Mouse (Mus musculus) embryo, embryonic 9.5 days (tissue): ENCODE measurements around the gene Fbln7.

Experiments used
- DNase-seq: peaks from one replicate; pipeline ENCODE4 v3.0.0-alpha.2; 2017; ENCODE audit errors: extremely low spot score

Gene Fbln7

DNA sequence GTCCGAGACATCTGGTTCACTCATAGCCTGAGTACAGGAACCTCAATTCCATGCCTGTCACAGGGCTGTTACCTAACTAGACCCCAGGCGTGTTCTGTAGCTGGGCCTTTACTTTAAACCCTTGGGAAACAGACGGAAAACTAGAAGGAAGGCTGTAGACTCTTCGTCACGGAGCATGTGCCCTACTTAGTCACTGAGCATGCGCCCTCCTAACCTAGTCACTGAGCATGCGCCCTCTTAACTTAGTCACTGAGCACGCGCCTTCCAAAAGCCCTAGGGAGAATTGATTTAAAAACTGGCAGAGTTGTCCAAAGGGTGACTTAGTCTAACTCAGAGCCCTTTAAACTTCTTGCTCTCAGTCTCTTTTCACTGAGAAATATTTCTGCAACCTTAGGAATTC, at the start of gene Fbln7:
Gene Fbln7 (plus strand): TSS at position 346 of the 400 bp plus-strand sequence.
- no peak for DNase-seq

DNA sequence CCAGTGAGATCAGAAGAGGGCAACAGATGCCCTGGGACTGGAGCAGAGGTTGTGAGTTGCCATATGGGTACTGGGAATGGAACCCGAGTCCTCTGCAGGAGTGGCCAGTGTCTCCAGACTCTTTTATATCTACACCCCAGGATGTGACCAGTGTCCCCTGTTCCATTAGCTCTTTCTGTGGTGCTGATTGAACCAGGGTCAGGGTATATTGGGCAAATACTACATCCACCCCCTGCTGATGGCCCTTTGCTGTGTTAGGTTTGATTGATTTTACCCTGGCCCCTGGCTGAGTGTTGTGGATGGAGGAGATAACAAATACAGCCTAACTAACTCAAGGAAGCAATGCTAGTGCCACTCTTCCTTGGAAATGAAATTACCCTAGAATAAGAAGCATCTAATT, 46.5 kb upstream of the Fbln7 start:
- DNase-seq: no peak

DNA sequence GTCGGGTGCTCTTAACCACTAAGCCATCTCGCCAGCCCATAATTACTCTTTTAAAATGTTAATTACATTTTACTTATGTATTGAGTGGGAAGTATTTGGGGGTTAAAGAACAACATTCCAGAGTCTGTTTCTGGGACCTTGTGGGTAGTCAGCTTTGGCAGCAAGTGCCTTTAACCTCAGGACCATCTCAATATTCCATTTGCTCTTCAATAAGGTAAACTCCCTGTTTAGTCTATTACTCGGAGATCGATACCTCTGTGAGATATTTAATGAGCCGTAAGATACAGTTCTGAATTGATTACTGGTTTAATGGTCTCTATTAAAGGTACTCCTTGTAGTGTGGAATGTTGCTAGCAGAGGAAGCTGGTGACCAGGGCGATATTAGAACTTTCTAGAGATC, 45.9 kb upstream of the Fbln7 start:
- no peak for DNase-seq

DNA sequence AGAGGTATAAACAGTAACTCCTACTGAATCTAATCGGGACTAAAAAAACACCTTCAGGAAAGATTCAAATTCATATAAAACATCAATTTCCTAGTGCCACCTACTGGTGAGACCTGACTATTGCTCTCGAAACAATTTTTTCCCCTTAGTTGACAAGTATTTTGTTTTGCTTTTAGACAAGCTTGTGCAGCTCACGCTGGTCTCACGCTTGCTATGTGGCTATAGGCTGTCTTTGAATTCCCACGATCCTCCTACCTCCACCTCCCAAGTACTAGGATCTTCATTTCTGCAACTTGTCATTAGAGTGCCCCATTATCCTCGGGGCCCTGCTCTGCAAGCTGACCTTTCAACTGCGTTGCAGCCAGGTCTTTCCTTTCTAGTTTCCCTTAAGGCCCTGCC, 45.4 kb upstream of the Fbln7 start:
- no peak for DNase-seq

DNA sequence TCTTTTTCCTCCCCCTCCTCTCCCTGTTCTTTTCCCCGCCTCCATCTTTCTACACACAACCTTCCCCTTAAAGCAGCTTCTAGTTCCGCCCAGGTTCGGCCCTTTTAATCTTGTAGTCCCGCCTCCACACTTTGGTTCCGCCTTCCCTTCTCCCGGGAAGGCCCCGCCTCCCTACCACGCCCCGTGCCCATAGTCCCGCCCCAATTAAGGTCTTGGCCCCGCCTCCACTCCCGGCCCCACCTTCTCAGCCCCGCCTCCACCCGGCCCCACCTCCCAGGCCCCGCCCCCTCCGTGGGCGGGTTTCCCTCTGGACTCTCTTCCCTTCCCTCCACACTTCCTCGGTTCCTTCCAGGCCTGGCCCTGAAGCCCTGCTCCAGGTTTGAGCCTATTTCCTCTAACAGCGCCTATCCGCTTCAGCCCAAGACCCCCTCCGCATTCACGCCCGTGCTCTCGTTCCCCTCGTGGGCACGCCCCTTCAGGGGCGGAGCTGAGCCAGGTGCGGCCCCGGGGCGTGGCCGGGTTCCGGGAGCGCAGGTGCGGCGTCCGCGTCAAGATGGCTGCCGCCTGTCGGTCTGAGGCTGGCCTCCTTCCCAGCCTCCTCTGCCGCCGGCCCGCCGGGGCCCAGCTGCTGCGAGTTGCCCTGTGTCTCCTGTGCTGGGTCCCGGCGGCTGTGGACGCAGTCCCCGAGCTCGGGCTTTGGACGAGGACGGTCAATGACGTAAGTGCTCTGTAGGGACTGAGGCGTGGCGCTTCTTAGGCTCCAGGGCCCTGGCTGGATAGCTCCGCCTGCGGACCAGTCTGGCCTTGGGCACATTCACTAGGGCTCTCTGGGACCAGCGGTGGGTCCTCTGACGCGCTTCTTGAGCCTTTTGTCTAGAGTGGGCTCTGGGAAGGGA, 44.7 kb upstream of the Fbln7 start, which contains the start of gene Tmem87b:
Gene Tmem87b (plus strand): TSS at position 333 of the 896 bp plus-strand sequence.
- peak; percentile 99 for DNase-seq

DNA sequence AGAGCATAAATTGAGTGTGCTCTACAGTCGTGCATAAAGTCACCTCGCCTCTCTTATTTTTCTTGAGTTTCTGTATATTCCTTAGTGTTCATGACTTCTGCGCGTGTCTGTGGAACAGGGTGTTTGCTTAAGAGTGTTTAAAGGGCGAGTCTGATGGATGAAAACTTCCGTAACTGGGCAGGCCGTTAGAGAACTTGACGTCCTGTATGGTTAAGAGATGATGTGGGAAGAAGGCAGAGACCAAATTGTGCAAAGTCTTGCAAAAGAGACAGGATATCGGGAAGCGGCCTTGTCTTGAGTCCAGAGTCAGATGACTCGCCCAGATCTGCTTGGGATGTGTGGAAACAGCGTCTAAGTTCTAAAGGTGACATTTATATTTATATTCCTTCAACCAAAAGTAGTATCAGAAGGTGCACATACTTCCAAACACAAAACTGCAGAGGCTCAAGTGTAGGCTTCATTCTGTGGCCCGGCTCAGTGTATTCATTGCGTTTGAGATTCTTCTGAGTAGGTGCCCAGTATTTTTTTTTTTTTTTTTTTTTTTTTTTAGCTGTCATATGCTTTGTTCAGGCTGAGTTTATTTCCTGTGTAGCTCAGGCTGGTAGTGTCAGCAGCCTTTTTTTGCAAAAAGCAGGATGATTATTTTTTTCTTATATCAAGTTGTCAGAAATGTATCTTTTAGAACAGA, 43.7 kb upstream of the Fbln7 start:
- no peak for DNase-seq

DNA sequence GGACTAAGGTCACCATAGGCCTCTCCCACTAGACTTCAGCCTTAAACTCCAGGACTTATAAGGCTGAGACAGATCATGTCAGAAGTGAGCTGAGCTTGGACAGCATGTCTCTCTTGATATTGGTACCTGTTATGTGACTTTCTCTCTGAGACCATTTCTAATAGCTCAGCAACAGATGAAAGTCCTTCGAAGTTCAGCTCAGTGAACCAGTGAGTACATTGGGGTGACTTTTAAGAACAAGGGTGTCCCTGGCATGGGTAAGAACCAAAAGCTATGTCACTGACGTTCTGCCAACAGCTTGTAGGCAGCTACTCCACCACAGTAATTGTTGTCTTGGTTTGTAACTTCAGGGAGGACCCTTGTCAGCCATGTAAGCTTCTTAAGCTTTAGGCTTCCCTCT, 42.1 kb upstream of the Fbln7 start:
- no peak for DNase-seq

DNA sequence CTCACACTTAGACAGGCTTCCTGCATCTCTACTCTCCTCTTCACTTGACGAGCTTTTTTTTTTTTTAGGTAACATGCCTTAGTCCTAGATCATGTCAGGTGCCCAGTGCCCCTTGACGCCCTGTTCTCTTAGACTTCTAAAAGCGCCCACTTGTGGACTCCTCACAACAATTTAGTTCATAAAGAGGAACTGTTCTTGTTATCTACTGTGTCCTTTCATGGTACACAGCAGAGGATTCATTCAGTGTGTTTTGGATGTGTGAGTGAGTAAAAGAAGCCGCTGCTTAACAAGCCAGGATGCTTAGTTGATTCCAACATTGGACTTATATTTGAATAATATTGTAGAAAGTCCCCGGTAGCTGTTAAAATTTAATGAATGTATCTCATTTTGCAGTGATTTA, 38.9 kb upstream of the Fbln7 start:
- DNase-seq: no peak

DNA sequence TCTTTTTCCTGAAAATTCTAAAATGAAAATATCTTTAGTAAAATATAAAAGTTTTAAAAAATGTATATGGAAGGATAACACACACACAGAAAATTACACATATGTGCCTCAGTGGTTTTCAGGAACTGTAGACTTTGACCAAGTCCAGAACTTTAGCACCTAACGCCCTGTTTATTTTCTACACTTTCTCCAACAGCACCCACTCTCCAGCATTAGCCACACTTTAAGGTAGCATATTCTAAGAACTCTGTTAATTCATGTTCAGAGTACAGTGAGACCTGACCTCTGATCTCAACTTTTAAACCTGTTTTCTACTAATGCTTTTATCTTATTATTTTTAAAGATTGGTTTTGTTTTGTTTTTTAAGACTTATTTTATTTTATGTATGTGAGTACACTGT, 35.0 kb upstream of the Fbln7 start:
- no peak for DNase-seq

DNA sequence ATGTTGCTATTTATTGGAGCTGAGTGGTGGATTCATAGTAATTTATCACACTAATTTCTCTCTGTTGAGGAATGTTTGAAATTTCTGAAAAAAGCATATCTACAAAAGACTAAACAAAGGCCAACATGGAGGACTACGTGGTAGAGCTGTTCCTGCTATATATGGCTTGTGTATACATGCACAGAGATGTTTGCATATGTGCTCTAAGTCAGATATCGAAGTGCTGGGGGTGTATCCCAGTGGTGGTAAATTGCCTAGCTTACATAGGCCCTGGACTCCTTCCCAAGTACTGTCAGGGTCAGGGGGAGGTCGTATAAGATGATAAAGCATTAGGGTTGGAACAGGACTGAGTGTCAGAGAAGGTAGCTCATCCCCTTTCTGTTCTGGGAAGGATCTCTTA, 30.2 kb upstream of the Fbln7 start:
- DNase-seq: no peak

DNA sequence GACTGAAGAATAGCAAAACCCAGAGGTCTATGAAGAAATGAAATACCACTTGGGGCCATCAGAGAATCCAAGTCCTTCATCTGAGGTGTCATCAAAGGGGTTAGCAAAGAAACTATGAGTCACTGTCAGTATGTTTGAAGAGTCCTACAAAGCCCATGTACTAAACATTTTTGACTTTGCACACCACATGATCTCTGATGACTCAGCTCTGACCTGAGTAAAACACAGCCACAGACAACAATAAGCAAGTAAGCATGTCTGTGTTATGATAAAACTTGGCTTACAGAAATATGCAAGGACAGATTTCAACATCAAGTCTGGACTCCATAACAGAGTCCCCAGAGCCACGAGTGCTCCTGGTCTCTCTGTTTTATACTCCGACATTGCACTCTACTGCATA, 29.7 kb upstream of the Fbln7 start:
- DNase-seq: no peak

DNA sequence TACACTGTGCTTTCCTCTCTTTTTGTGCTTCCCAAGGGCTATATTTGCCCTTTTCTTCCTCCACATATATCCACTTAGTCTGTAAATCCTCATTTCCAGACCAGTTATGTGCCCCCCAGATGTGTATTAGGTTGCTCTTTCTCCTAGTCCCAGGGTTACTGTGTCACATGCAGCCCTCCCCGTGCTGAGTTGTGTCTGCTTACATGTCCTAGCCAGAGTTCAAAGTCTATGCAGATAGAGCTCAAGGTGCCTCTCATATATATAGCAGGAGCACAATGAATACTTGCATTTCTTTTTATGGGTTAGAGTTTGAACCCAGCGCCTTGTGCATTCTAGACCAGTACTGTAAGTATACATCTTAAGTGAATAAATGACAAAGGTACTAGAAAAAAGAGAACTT, 29.3 kb upstream of the Fbln7 start:
- no peak for DNase-seq

DNA sequence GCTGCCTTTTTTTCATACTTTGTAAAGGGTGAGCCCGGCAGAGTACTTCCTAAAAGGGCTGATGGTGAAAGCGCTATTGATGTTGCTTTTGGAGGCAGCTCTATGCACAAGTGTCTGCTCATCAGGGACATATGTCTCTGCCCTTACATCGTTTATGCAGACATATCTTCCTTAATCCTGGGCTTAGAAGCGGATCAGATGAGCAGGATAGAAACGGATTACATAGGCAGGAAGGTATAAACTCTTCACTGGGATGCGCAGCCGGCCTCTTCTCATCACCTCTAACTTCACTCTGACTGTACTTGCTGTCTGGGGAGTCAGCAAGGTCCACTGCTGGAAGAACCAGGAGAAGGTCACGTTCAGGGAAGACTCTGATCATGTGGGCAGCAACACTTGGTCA, 25.2 kb upstream of the Fbln7 start:
- no peak for DNase-seq

DNA sequence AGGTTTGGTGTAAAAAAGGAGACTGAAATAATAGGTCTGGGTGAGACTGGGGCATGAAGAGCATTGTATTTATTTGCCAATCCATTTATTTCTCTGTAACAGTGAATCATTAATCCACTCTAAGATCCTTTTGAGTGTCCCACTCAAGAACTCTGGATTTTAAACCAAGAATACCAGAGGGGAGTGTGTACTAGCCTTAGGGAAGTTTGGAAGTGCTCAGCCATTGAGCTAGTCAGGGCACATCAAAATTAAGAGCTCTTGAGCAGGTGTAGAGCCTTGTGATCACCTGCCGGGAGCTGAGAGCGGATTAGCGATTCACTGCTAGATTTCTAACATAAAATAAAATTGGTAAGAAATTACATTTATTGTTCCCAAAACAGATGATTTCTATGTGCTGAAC, 24.2 kb upstream of the Fbln7 start:
- no peak for DNase-seq

DNA sequence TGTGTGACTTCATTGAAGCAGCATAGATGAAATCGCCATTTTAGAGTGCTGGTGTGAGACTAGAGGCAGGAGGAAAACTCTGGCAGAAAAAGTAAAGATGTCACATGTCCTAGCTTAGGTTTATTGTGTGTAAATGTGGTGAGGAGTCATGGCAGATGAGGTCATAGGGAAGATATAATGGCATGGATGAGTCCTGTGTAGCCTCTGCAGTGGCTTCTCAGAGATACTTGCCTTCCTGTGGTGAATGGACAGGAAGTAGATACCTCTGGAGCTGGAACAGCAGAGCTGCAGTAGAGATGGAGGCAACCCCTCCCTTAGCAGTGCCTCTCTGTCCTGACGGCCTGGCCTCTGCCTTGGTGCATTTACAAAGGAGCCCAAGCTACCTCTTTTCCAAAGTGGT, 23.3 kb upstream of the Fbln7 start:
- DNase-seq: no peak

DNA sequence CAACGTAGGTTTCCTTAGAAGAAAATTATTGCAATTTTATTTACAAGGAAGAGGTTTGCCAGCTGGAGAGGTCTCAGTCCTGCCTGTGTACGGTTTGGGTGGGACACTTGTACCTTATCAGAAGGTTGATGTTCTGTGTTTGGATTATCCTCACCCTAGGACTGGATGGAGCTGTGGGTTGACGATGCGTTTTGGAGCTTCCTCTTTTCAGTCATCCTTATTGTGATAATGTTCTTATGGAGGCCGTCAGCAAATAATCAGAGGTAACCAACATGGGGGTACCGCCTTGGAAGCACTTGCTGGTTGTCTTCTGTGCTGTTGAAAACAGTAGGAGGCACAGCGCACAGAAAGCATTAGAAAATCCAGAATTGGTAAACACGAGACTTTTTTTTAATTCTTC, 20.3 kb upstream of the Fbln7 start:
- DNase-seq: no peak

DNA sequence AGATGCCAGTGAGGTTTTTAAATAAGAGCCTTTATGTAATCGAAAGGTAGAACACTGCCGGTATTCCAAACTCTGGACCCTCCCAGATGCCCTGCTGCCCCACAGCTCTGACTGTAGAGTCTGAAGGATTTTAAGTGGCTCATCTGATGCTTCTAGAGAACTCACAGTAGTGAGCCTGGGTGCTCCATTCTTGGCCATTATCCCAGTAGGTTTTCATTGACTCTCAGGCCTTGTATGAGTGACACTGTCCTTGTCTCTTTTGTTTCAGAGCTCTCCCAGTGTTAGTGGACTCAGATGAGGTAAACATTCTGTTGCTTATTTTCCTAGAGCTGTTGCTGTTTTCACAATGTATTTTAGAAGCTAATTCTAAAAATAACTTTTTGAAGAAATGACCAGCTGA, 12.7 kb upstream of the Fbln7 start:
- no peak for DNase-seq

DNA sequence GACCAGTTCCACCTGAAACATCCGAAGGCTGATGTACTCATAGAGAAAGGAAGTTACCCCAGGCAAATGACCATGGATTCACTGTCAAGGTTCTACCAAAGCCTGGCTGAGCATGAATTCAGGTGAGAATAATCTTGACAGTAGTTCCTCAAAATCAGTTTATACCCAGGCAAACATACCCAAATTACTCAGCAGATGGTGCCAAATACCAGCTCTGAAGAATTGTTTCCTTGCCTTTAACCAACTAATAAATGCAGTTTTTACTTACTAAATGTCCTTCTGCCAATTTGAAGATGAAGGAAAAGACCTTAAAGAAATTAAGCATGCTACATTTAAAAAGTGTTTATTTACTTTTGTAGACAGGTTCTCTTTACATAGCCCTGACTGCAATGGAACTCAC, 6.1 kb upstream of the Fbln7 start:
- no peak for DNase-seq

DNA sequence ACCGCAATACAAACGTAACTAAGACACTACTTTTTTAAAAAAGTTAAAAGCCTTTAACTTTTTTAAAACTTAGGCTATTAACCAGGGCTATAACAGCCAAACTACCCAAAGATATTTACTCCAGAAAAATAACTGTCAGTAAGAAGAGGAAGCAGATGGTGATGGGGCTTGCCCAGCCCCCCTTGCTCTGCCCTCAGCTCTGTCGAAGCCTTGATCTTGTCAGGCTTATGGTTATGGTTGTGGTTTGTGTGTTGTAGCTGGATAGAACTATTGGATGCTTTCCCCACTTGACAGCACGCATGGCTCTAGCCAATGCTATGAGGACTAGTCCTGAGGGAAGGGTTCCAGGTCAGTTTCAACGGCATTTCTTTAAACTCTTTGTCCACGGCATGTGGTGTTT, 3.8 kb upstream of the Fbln7 start:
- DNase-seq: no peak

DNA sequence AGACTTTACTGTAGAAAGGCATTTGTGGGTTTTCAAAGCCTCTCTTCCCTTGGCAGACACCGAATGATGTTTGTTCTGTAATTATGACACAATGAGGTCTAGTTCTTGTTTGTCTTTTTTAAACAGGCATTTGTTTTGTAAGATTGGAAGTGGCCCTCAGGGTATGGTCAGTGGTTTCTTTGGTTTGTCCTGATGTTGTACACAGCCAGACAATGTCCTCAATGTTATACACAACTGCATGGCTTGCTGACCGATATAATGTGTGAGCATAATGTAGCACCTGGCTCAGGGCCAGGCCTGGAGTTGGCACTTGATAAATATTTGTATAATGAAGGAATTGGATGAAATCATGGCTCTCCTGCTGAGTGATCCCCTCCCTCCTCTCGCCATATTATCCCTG, 2.9 kb upstream of the Fbln7 start:
- DNase-seq: no peak

DNA sequence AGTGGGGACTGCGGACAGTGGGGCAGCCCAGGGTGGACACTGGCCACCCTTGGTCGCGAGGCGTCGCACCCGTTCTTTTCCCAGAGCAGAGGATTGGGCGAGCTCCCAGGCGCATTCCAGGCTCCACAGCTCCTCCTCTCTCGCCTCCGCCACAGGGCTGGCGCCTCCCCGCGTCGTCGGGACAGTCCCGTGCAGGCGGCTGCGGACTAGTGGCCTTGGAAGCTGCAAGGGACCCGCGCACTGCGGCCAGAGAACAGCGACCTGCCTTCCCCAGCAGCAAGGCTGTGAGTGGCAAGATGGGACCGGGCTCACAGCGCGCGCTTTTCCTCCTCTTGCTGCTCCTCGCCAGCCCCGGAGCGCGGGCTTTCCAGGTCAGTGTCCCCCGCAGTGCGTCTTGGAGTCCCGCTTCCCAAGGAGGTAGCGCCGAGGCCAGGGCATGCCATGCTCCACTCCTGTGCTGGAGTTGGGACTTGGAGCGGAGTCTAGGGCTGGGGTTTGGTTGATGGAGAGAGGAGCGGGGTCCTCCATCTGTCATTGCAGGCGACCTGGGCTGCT, 1.1 kb downstream of the Fbln7 start:
- peak; percentile 80 for DNase-seq

DNA sequence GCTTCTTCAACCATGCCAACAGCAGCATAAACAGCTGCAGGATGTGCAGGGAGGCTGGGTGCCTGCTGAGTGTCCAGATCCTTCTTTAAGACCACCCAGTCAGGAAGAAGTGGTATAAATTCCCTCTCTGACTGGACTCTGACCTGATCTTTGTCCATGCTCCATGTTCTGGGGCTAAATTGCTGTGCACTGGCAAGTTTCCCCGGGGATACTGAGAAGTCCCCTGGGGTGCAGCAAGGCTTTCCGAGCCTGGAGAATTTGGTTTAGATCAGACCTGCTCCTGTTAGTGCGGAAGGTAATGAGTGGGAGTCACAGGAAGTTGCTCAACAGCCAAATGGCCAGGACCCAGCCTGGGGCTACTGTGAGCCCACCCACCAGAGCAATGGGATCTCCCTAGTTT, 2.3 kb downstream of the Fbln7 start:
- no peak for DNase-seq

DNA sequence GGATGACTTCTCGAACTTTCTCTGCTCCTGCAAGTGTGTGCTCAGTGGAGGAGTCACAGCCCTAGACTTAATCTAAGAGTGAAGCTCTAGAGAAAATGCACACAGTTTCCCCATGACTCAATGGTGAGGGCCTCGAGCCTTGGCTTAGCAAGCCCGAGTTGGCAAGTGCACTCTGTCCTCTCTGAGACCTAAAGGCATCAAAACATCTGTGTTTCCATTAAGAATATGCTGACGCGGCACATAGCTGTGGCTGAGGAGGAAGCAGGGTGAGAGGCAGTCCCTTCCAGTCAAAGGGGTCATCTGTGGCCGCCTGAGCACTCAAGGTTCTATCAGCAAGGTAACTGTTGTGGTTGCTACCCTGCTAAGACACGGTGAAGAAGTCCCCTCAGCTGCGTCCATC, 8.9 kb downstream of the Fbln7 start:
- DNase-seq: no peak
